Mouse (Mus musculus) heart, postnatal 14 days (tissue): Measurements from ENCODE around the gene Vav3. TPM values are rescaled to one million over a fixed set of nuclear protein-coding genes. Genes with fewer than 3 reads are reported as not detected.

Source experiments
- DNase-seq, 2 experiments: peaks; one replicate each; pipeline ENCODE4 v3.0.0; 2021 to 2022
- intact Hi-C: fragments of 180-260 bp; cut with DNase I; formaldehyde crosslinking; loops from one replicate; pipeline ENCODE4 v1.15.1; 2025
- total RNA-seq, 2 experiments: library from RNA; stranded (reverse); gene quantifications; 2 replicates each; pipeline ENCODE4 v1.2.3; 2021

Gene Vav3
- total RNA-seq, 2 experiments from 2014 or later = 9.2 to 9.4 TPM

DNA sequence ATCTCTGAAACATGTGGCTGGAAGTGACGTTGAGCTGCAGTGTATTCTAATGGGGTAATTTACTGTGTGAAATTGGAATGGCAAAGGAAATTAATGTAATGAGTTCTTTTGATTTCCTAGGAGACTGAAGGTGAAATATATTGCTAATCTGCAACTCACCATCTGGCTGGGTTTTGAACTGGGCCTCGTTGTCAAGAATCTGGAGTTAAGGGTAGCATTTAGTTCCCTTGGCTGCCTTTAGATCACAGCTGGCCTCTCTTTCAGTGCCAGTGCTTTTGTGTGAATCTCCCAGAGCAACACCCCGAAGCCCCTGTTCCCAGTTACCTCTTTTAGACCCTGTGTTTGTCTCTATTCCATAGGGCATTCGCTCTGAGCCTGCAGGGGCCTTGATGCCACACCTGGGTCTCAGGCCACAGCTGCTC, 148.3 kb downstream of the Vav3 start:
- DNase-seq = no peak
- intact Hi-C loops = loop anchor here (5.0 kb wide), 1 partner anchor 86 kb away; no protein-coding TSS in a partner anchor

DNA sequence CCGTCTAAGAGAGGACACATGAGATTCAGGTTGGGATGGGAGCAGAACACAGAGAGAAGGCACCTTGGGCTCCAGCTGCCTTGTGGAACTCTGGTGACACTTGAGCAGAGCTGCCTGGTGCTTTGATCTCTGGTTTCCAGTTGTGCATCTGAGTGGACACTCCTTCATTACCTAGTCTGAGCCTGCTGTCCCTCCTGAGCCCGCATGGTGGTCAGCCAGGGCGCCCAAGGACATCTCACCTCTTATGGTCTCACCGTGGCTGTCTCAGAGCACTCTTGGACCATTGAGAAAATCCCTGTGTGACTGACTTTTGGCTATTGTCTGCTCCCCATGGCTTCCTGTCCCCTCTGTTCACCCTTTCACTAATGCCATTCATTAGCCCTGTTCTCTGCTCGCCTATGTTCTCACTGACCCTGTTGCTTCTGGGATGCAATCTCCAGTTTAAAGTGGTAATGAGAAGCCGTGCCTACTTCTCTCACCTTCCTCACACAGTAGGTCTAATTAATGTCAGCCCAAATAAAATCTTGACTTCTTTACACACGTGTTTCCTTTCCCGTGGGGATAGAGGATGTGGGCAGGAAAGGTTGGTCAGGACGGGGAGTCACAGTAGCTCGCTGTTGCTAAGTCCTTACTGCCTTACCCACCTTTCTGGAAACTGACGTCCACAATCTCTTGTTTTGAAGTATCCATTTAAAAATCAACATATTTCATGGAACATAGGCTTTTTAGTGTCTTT, 150.3 kb downstream of the Vav3 start:
- no peak for DNase-seq
- intact Hi-C loops = loop anchor here (1.0 to 2.0 kb wide), 2 partner anchors 150 to 319 kb away; partner anchors contain the start of gene Vav3

DNA sequence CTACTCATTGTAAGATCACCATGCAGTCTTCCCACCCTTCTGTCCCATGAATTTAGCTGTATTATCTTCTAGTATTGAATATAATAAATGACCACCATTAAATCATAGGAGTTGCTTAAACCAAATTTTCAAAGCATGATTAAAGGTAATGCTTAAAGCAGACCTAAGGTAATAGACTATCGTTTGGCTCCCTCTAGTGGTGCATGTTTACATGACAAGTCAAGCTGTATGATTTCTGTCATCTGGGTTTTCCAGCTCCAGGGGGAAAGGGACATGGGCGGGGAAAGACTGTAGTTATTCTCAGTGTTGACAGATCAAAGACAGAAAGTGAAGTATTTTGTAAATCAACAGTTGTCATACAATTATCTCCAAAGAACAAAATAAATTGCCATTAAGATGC, 151.1 kb downstream of the Vav3 start:
- intact Hi-C loops = loop anchor here (1.0 to 2.0 kb wide), 2 partner anchors 151 to 320 kb away; partner anchors contain the start of gene Vav3
- DNase-seq = peak; percentile 68 to 90

DNA sequence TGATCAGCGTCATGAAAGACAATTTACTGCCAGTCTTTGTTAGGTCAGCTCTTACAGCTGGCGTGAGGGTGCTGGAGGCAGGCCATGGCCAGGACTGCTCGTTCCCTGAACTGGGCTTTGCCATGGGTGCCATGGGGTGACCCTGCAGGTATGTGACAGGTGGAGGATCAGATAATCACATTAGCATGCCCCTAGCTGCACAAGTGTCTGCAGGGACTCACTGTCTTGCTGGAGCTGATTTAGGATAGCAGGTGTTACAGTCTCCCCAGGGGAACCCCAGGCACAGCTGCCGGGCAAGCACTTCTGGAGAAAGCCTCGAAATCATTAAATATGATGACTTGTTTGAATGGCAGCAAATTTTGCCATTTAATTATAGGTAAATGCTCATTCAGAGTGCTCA, 156.0 kb downstream of the Vav3 start:
- intact Hi-C loops = no loop called here
- no peak for DNase-seq

DNA sequence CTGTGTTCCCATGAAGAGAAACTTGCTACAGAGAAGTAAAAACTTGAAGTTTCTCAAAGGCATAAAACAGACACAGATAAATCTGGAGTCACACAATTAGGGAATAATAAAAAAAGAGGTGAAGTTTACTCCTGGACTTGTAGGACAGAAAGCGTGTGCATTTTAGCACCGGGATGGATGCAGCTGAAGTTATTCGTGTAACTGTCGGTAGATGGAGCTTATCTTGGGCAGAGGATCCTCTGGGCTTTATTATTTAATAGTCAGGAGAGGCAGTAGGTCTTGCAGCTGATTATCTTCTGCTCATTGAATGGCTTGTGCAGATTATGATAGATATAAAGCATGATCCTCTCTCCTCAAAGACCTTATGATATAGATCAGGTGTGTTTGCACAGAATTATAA, 156.6 kb downstream of the Vav3 start:
- intact Hi-C loops = no loop called here

DNA sequence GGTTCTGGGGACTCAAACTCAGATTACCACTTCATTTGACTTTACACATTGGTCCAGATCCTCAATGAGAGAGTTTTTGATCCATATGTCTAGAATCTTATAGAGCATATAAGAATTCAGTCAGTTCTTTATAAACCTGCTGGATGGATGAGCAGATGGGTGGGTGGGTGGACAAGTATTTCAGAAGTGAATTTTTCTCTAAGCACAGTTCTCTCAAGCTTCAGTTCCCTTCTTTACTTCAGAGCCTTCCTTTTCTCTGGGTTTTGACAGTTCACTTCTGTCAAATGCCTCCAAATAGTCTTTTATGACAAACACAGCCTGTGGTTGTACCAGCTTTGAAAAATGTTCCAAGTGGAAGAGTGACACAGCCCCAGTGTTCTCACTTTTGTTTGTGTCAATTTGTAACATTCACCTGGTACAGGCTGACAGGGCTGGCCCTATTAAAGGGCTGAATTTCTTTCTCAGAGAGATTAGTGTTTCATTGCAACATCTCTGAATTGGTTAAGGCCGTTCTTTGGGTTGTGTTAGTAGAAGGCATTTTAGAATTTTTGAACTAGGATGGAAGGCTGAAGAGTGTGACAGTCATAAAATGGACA, 159.5 kb downstream of the Vav3 start:
- intact Hi-C loops = no loop called here
- no peak for DNase-seq

More for the DNA sequence above, 156.6 kb downstream of the Vav3 start:
- no peak for DNase-seq

DNA sequence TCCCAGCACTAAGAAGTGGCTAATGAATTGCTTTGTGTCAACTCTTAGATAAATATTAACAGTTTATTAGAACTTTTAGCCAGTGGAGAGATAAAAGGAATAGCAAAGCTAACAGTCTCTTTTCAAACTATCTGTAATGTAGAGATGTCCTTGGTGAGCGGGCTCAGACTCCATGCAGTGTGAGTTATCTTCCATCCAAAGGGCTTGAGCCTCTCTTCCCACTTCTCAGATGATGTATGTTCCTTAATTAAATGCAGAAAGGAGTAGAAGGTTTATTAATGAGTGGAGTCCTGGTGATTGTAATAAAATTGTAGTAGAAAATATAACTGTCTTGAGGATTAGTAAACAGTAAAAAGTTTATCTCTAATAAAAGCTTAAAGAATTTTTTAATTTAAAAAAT, 169.3 kb downstream of the Vav3 start:
- intact Hi-C loops = no loop called here
- DNase-seq = no peak

DNA sequence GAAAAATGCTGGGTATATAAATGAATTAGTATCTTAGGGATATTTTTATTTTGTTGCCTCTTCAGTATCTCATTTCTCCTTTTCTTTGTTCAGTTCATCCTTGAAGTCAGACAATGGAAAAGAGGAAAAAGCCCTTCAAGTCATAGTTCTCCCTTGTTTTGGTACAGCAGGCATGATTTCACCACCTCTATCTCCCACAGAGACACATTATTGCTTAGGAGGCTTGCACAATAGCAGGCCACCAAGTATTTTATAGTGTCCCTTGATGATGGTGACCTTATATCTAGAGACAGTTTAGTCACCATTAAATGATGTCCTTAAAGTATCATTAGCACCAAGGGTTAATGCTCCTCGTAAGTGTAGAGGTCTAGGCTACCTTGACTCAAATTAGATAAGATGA, 171.4 kb downstream of the Vav3 start:
- DNase-seq = no peak
- intact Hi-C loops = no loop called here

DNA sequence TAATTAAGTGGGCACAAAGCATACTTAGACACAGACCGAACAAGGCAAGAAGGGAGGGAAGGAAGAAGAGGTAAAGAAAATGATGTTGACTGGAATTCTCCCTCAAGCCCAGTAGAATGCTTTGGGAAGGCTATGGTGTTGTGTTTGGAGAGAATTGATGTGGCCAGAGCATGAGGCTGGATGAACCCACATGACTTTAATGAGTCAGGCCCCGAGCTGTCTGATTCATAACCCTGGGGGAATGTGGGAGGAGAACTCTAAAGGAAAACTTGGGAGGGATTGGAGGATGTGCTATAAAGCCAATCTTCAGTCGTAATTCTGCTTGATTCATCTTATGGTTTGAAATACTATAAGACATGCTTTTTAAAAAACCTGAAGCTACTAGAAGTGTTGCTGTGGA, 175.0 kb downstream of the Vav3 start:
- DNase-seq = no peak
- intact Hi-C loops = no loop called here

DNA sequence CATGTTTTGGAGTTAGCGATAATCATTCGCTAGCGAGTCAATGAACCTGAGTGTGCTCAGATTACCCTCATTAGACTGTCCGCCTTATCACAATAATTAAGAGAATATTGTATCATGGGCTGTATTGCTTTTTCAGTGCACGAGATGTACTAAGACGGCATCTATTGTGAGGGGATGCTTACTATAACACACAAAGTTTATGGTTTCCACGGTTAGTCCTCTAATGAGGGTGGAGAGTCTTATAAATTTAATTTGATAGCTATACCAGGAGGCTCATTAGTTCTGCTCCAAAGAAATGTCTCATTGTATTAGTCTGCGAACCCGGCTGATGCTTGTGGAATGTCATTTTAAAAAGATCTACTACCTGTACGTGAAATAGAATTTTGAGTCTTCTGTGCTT, 175.9 kb downstream of the Vav3 start:
- intact Hi-C loops = no loop called here
- DNase-seq = no peak

DNA sequence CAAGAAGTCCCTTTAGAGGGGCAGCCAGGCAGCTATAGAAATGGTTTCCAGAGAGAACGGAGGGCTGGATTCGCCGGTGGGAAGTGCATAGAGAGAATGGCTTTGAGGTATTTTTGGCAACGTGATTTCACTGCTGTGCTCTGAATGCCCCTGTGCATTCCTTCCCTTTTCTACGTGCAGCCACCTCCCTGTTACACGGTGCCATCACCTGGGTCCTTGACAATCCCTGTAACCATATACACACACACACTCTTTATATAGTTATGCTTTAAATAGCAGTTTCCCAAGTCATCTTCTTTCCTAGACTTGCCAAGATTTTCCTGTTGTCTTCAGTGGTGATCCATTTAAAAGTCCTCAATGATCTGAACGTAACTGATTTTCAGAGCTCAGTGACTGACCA, 181.7 kb downstream of the Vav3 start:
- DNase-seq = no peak
- intact Hi-C loops = no loop called here

DNA sequence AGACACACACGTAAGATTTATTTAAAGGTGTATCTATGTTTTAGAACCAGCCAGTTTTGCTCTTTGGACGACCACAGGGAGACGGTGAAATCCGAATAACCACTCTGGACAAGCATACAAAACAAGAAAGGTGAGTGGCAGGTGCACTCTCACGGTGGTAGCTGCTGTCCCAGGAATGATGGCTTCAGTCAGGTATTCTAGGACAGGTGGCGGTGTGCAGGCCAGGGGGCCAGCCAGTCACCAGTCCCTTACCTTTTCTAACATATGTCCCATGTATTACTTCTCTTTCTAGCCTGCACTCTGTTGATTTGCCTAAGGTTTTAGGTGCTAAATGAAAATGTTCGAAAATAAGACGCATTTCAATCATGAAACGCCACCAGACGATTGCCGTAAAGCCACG, 185.4 kb downstream of the Vav3 start:
- intact Hi-C loops = loop anchor here (5.0 kb wide), 1 partner anchor 1546 kb away; no protein-coding TSS in a partner anchor
- no peak for DNase-seq

DNA sequence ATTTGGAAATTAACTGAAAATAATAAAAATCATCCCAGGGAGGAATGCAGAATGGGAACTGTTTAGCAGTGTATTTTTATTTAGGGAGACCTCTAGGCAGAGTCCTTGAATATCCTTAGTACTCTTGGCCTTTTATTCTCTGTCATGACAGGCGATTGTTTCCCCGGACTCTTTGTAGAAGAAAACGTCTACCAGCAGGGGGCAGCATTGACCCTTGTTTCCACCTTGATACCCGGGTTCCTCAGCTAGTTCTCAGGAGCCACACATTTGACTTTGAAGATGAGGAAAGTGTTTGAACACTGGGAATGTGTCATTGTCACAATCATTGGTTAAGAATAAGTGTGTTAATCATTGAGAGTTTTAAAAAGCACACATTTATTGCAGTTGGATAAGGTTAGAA, 185.8 kb downstream of the Vav3 start:
- intact Hi-C loops = loop anchor here (5.0 kb wide), 1 partner anchor 1546 kb away; no protein-coding TSS in a partner anchor
- peak; percentile 75 to 83 for DNase-seq

DNA sequence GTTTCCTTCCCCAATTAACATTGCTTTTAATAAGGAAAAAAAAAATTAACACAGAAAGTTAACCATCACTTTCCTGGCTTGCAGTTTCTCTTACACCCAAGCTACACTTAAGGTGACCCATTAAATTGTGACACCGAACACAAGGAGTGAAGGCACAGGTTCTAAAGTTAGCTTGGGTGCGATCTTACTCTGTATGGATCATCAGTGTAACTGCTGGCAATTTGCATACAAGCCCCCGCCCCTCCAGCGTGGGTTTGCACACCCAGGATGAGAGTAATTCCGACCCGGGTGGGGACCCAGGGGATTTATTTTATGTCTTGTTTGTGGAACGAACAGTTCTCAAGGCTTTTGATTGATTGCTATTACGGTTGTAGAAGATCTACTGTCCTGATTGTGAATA, 186.2 kb downstream of the Vav3 start:
- no peak for DNase-seq
- intact Hi-C loops = loop anchor here (5.0 kb wide), 1 partner anchor 1546 kb away; no protein-coding TSS in a partner anchor

DNA sequence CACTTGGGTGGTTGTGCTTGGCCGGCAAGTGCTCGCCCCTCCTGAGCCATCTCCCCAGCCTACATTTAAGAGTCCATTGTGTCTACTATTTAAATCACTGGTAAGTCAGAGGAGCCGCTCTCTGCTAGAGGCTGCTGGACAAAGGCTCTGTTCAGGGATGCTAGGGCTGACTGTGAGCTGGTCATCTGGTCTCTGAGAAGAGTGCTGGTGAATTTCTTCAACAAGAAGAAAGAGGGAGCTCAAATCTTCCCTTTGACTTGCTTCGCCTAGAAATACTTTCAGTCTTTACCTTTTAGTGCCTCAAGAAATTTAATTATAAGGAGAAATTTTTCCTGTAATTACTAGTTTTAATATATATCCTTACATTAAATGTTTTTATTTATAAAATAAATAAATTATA, 188.2 kb downstream of the Vav3 start:
- DNase-seq = no peak
- intact Hi-C loops = loop anchor here (5.0 kb wide), 1 partner anchor 1544 kb away; no protein-coding TSS in a partner anchor

DNA sequence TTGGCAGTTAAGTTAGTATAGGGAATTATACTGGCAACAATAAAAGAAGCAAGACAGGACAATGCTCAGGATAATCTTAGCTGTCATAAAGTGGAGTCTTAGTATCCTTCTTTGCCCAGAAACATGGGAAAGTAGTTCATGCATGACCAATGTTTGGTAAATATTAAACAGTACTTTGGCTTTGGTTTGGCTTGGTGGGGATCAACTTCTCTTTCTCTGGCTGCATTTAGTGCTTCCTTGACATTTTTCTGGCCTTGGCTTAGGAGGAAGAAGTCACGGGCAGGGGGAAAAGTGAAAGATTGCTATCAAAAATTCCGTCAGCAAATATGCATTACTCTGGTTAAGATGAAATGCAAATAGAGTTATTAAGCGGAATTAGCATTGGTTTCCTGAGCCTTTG, 197.2 kb downstream of the Vav3 start:
- no peak for DNase-seq
- intact Hi-C loops = no loop called here

DNA sequence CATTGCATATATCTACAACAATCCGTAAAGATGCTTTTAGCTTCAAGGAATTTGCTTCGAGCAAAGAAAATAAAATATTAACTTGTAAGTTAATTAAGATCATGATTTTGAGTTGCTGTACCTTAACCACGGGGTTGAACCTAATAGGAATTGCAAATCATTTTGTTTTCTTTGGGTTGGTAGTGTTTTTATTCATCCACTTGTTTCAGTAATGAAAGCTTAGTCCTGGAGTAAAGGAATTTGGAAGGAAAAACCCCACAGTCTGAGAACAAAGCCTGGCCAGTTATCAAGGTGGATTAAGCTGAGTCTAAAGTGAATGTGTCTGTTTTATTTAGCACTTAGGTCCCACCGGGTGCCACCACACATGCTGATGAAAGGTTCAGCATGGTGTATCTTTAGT, 199.6 kb downstream of the Vav3 start:
- no peak for DNase-seq
- intact Hi-C loops = no loop called here

DNA sequence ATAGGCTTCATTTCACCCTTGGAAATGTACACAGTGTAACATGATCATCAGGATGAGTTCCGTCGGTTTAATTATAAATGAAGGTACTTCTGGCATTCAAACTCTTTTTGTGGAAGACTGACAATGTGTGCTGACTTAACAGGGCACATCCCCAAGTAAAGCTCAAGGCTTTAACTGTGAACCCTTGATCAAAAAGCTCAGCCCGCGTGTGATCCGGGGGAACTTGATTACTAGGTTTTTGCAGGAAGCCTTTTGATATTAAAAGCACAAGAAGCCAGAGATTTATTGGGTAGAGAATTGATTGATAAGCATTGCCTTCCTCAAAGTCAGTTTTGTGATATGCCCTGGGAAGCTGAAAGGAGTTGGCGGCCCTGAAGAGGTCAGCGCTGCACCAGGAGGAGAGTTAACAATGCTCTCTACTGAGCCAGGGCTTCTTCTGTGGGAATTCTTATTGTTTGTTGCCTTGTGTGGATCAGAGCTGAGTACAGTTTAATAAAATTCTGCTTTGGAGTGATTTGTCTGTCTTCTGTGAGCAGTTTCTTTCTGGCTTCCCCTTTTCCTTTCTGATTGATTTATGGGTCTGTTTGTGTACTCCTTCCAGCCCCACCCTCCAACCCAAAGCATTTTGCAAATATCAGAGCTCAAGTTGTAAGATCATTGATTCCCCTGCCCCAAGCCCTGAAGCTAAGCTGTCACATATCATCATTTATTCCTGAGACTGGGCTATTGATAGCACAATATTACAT, 204.2 kb downstream of the Vav3 start:
- DNase-seq = no peak
- intact Hi-C loops = no loop called here

DNA sequence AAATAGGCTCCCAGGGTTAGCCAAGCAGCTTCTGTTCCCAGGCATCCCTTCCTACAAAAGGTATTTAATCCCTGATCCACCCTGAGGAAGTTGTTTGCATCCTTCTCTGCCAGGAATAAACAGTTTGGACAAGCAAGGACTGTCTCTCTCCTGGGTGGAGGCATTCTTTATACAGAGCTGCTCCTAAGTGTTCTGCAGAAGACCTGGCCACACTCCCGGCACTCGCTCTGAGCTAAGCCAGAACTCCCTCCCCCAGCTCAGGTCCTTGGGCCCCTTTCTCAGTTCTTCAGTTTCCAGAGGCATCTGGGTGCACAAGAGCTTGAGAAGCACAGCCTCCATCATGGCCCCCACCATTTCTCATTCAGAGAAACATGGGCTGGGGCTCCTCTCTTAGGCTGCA, 216.9 kb downstream of the Vav3 start:
- no peak for DNase-seq
- intact Hi-C loops = no loop called here

DNA sequence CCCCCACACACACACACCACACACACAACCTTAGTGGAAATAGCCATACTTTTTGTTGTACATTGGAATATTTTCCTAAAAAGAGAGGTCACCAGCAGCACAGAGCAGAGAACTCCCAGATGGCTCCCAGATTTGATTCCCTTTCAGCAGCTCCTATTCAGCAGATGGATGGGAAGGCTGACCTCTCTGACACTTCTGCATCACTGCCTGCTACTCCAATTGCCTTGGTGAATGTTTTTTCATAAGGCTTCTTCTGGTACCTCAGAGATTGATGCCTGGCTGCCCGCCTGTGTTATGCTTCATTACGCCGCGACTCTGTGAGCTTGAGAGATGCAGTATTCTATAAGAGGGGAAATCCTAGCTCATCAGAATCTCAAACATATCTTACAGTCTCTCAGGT, 220.8 kb downstream of the Vav3 start:
- no peak for DNase-seq
- intact Hi-C loops = no loop called here

DNA sequence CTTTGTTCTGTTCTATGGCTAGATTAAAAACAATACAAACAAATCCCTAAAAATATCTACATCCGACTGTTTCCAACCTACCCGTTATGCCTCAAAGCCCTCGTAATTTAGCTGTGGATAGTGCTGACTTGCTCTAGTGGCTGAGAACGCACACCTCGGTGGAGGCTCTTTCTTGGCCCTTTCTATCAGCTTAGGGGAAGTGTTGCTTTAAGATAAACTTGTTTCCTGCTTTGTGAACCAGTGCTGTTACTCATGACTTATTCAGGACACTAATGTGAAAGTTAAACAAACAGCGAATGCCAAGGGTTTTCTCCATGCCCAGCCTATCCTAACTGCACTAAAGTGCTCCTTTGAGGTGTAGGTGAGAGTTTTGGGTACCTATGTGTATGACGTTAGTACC, 221.3 kb downstream of the Vav3 start:
- intact Hi-C loops = no loop called here
- DNase-seq = no peak
